Mouse (Mus musculus) olfactory bulb, adult 2 months (tissue): ENCODE data around the gene Pde1a.

ENCODE experiments used
- CTCF ChIP-seq: fragments of 200-500 bp; IDR thresholded peaks from 2 replicates; pipeline ENCODE4 v1.5.1; 2012; ENCODE audit warnings: low read depth, mild to moderate bottlenecking, low read length, moderate library complexity; ENCODE audit not compliant: insufficient read depth
- POLR2A ChIP-seq: fragments of 200-500 bp; IDR thresholded peaks from 2 replicates; pipeline ENCODE4 v1.6.1; 2012; ENCODE audit warnings: mild to moderate bottlenecking, low read depth, low read length, moderate library complexity; ENCODE audit not compliant: insufficient read depth

GRCm38 (mm10) chr2:80066449-80066848, 62.8 kb downstream of the Pde1a start:
- TF ChIP-seq CTCF (no peak), POLR2A (no peak)
